Mouse (Mus musculus) CH12.LX (cell line): ENCODE measurements around the gene Ifitm1.

Experiments
- CTCF ChIP-seq, 2 experiments: IDR thresholded peaks in 1 of 2; conservative IDR thresholded peaks in 1 of 2; 2 replicates each; pipeline ENCODE4 v1.5.1; 2011 to 2012; ENCODE audit warnings: low read depth in 2 of 2, low read length in 2 of 2, improper control_type of control experiment in 1 of 2, inconsistent platforms in 1 of 2, mild to moderate bottlenecking in 1 of 2, moderate library complexity in 1 of 2
- EP300 ChIP-seq: IDR thresholded peaks from 2 replicates; pipeline ENCODE4 v1.6.1; 2011; ENCODE audit warnings: low read length, improper control_type of control experiment
- MAX ChIP-seq: IDR thresholded peaks from 2 replicates; pipeline ENCODE4 v1.6.1; 2011; ENCODE audit warnings: low read length, improper control_type of control experiment
- POLR2A ChIP-seq: IDR thresholded peaks from 2 replicates; pipeline ENCODE4 v1.6.1; 2011; ENCODE audit warnings: low read depth, mild to moderate bottlenecking, improper control_type of control experiment, low read length
- POLR2AphosphoS2 ChIP-seq: IDR thresholded peaks from 2 replicates; pipeline ENCODE4 v1.6.1; 2011; ENCODE audit warnings: low read depth, low read length, improper control_type of control experiment
- USF1 ChIP-seq: IDR thresholded peaks from 2 replicates; pipeline ENCODE4 v1.6.1; 2014; ENCODE audit warnings: low read depth, mild to moderate bottlenecking, inconsistent platforms, low read length, improper control_type of control experiment

DNA sequence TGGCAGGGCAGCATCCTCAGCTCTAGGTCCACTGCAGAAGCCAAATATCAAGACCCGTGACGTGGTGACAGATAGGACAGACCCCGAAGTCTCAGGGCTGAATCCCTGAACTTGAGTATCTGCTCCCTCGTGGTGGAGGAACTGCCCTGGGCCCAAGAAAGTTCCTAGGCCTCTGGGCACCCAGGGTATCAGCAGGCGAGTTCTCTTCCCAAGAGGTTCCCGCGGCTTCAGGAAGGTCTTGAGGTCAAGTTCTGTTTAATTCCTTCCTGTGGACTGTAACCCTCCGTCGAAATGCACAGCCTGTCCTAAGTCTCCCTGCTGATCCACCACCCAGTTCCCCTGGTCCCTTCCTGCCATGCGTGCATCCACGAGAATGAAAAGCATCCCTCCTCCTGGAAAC is 13.9 kb upstream of the Ifitm1 start:
- TF ChIP-seq POLR2AphosphoS2 (no peak), POLR2A (no peak), CTCF (conservative IDR thresholded peaks at IDR 0.05 in 1 of 2, IDR thresholded peaks at IDR 0.05 in 1 of 2; ENCODE audit: low read depth in 2 of 2, low read length in 2 of 2) (no peak), USF1 (no peak), MAX (no peak), EP300 (no peak)
